Mouse (Mus musculus) embryonic stem cell, embryonic (primary cell): ENCODE measurements around the gene Mia2.

Experiments used
- CTCF ChIA-PET, 4 experiments: fragments of 300-600 bp in 2 of 4; fragments of 350-600 bp in 2 of 4; sonication (Branson Sonifier 250); formaldehyde crosslinking; loops; one replicate each; lab custom pipeline; 2022; ENCODE audit warnings: inconsistent platforms in 2 of 4; lab: Charles Lee
- POLR2A ChIA-PET, 4 experiments: fragments of 300-600 bp in 2 of 4; fragments of 350-600 bp in 2 of 4; sonication (Branson Sonifier 250); formaldehyde crosslinking; loops; one replicate each; lab custom pipeline; 2022; ENCODE audit warnings: antibody characterized with exemption in 4 of 4, inconsistent platforms in 1 of 4; lab: Charles Lee

Mia2 gene

GRCm38 (mm10) chr12:59095104-59096025, at the start of gene Mia2:
Mia2 (plus strand) TSS chr12:59095799.
- POLR2A ChIA-PET, result interaction anchor here in 3 of 4 experiments (0.5 to 1.4 kb wide), 11 partner anchors 8 to 124 kb away, joined by 3 to 7 read pairs (median 3); partner anchors contain the start of genes Pnn (in 2 of the 3) and Fbxo33 (in 1 of the 3)
- CTCF ChIA-PET, result interaction anchor here in 2 of 4 experiments (0.6 to 1.1 kb wide), 2 partner anchors 29 to 149 kb away, joined by 3 read pairs; partner anchors contain the start of gene Pnn (in 1 of the 2)

- CTCF ChIA-PET, result no interaction called here
Measured at GRCm38 (mm10) chr12:59052470-59052869, 43.1 kb upstream of the Mia2 start.

GRCm38 (mm10) chr12:59053166-59053565, 42.4 kb upstream of the Mia2 start:
- POLR2A ChIA-PET, result interaction anchor here in 3 of 4 experiments (1.0 to 20.9 kb wide), 8 partner anchors 9 to 21 kb away, joined by 3 to 307 read pairs (median 10); partner anchors contain the start of gene Pnn (in 2 of the 3)
- CTCF ChIA-PET, result interaction anchor here in 1 of 4 experiments (1.4 kb wide), 1 partner anchor 14 kb away, joined by 3 read pairs; the partner anchor contains the start of gene Pnn

More at GRCm38 (mm10) chr12:59052470-59052869, 43.1 kb upstream of the Mia2 start:
- POLR2A ChIA-PET, result interaction anchor here in 3 of 4 experiments (0.5 to 20.9 kb wide), 8 partner anchors 9 to 29 kb away, joined by 3 to 307 read pairs (median 4); partner anchors contain the start of genes Pnn (in 2 of the 3) and Trappc6b (in 1 of the 3)

GRCm38 (mm10) chr12:59053976-59054375, 41.6 kb upstream of the Mia2 start:
- ChIA-PET POLR2A (interaction anchor here in 3 of 4 experiments (0.7 to 20.9 kb wide), 7 partner anchors 10 to 24 kb away, joined by 3 to 307 read pairs (median 13); partner anchors contain the start of gene Pnn (in 2 of the 3)), CTCF (interaction anchor here in 1 of 4 experiments (1.4 kb wide), 1 partner anchor 13 kb away, joined by 3 read pairs; the partner anchor contains the start of gene Pnn)

- ChIA-PET CTCF (no interaction called here), POLR2A (interaction anchor here (0.6 to 20.9 kb wide), 17 partner anchors 9 to 76 kb away, joined by 3 to 307 read pairs (median 5); partner anchors contain the start of genes Pnn (in 3 of the 4), Gemin2 (in 1 of the 4) and Sec23a (in 1 of the 4))
Measured at GRCm38 (mm10) chr12:59055196-59055850, 40.3 kb upstream of the Mia2 start.

GRCm38 (mm10) chr12:59056222-59056621, 39.4 kb upstream of the Mia2 start:
- CTCF ChIA-PET, result no interaction called here
- POLR2A ChIA-PET, result interaction anchor here (0.7 to 20.9 kb wide), 16 partner anchors 8 to 1637 kb away, joined by 3 to 307 read pairs (median 7); partner anchors contain the start of genes Gemin2 (in 2 of the 4), Pnn (in 2 of the 4) and Sec23a (in 1 of the 4)

GRCm38 (mm10) chr12:59058242-59058641, 37.4 kb upstream of the Mia2 start:
- ChIA-PET POLR2A (interaction anchor here in 2 of 4 experiments (1.2 to 20.9 kb wide), 7 partner anchors 8 to 31 kb away, joined by 4 to 307 read pairs (median 8); partner anchors contain the start of gene Pnn (in 2 of the 2)), CTCF (interaction anchor here in 2 of 4 experiments (0.6 to 0.7 kb wide), 2 partner anchors 37 to 170 kb away, joined by 3 to 5 read pairs; no protein-coding TSS in a partner anchor)

GRCm38 (mm10) chr12:59060322-59060721, 35.3 kb upstream of the Mia2 start:
- CTCF ChIA-PET, result interaction anchor here in 1 of 4 experiments (1.2 kb wide), 1 partner anchor 12 kb away, joined by 4 read pairs; no protein-coding TSS in a partner anchor
- POLR2A ChIA-PET, result interaction anchor here (0.8 to 20.9 kb wide), 24 partner anchors 8 to 160 kb away, joined by 3 to 307 read pairs (median 4); partner anchors contain the start of genes Fbxo33 (in 3 of the 4), Gemin2 (in 1 of the 4), Mia2 (in 1 of the 4) and Sec23a (in 1 of the 4)

- CTCF ChIA-PET, result interaction anchor here in 2 of 4 experiments (0.6 to 1.2 kb wide), 2 partner anchors 13 to 99 kb away, joined by 3 to 4 read pairs; no protein-coding TSS in a partner anchor
- POLR2A ChIA-PET, result interaction anchor here (0.6 to 20.9 kb wide), 28 partner anchors 9 to 159 kb away, joined by 3 to 307 read pairs (median 4); partner anchors contain the start of genes Fbxo33 (in 2 of the 4), Gemin2 (in 2 of the 4), Sec23a (in 2 of the 4) and Mia2 (in 1 of the 4)
Measured at GRCm38 (mm10) chr12:59060993-59061595, 34.5 kb upstream of the Mia2 start, which contains the start of gene Trappc6b. Trappc6b (minus strand) TSS chr12:59061472.

- POLR2A ChIA-PET, result interaction anchor here in 3 of 4 experiments (0.6 to 20.9 kb wide), 4 partner anchors 23 to 53 kb away, joined by 3 to 307 read pairs (median 50); partner anchors contain the start of genes Gemin2 (in 1 of the 3) and Sec23a (in 1 of the 3)
- CTCF ChIA-PET, result no interaction called here
Measured at GRCm38 (mm10) chr12:59064837-59065236, 30.8 kb upstream of the Mia2 start.

- CTCF ChIA-PET, result interaction anchor here in 2 of 4 experiments (1.3 kb wide), 2 partner anchors 66 to 154 kb away, joined by 3 read pairs; partner anchors contain the start of gene Fbxo33 (in 1 of the 2)
- POLR2A ChIA-PET, result interaction anchor here (1.1 to 20.9 kb wide), 24 partner anchors 10 to 1836 kb away, joined by 3 to 307 read pairs (median 14); partner anchors contain the start of genes Gemin2 (in 2 of the 4), Fbxo33 (in 1 of the 4), Mipol1 (in 1 of the 4) and Prps1l3 (in 1 of the 4)
Measured at GRCm38 (mm10) chr12:59065776-59066175, 29.8 kb upstream of the Mia2 start.

- CTCF ChIA-PET, result interaction anchor here in 2 of 4 experiments (0.5 to 1.3 kb wide), 10 partner anchors 10 to 154 kb away, joined by 3 to 4 read pairs (median 3); partner anchors contain the start of genes Fbxo33 (in 1 of the 2) and Mia2 (in 1 of the 2)
- POLR2A ChIA-PET, result interaction anchor here (0.5 to 20.9 kb wide), 80 partner anchors 8 to 1837 kb away, joined by 3 to 307 read pairs (median 5); partner anchors contain the start of genes Fbxo33 (in 4 of the 4), Gemin2 (in 3 of the 4), Mia2 (in 1 of the 4) and Mipol1 (in 1 of the 4)
Measured at GRCm38 (mm10) chr12:59066448-59067077, 29.0 kb upstream of the Mia2 start, which contains the start of gene Pnn. Pnn (plus strand) TSS chr12:59066884.

- ChIA-PET POLR2A (interaction anchor here (0.5 to 20.9 kb wide), 77 partner anchors 9 to 1837 kb away, joined by 3 to 307 read pairs (median 5); partner anchors contain the start of genes Fbxo33 (in 4 of the 4), Gemin2 (in 3 of the 4), Mia2 (in 1 of the 4) and Mipol1 (in 1 of the 4)), CTCF (interaction anchor here in 2 of 4 experiments (0.5 to 1.3 kb wide), 10 partner anchors 9 to 153 kb away, joined by 3 to 4 read pairs (median 3); partner anchors contain the start of genes Fbxo33 (in 1 of the 2) and Mia2 (in 1 of the 2))
Measured at GRCm38 (mm10) chr12:59067095-59067494, 28.5 kb upstream of the Mia2 start.

- ChIA-PET POLR2A (interaction anchor here in 2 of 4 experiments (1.5 to 20.9 kb wide), 5 partner anchors 11 to 57 kb away, joined by 3 to 307 read pairs (median 13); partner anchors contain the start of genes Gemin2 (in 2 of the 2) and Sec23a (in 1 of the 2)), CTCF (no interaction called here)
Measured at GRCm38 (mm10) chr12:59068791-59069190, 26.8 kb upstream of the Mia2 start.

GRCm38 (mm10) chr12:59072286-59072685, 23.3 kb upstream of the Mia2 start:
- POLR2A ChIA-PET, result interaction anchor here in 3 of 4 experiments (0.6 to 1.8 kb wide), 7 partner anchors 12 to 1617 kb away, joined by 3 to 7 read pairs (median 4); partner anchors contain the start of gene Gemin2 (in 1 of the 3)
- CTCF ChIA-PET, result no interaction called here
